ENCODE assay signal across 10 mouse cellular contexts in the genomic region with DNA sequence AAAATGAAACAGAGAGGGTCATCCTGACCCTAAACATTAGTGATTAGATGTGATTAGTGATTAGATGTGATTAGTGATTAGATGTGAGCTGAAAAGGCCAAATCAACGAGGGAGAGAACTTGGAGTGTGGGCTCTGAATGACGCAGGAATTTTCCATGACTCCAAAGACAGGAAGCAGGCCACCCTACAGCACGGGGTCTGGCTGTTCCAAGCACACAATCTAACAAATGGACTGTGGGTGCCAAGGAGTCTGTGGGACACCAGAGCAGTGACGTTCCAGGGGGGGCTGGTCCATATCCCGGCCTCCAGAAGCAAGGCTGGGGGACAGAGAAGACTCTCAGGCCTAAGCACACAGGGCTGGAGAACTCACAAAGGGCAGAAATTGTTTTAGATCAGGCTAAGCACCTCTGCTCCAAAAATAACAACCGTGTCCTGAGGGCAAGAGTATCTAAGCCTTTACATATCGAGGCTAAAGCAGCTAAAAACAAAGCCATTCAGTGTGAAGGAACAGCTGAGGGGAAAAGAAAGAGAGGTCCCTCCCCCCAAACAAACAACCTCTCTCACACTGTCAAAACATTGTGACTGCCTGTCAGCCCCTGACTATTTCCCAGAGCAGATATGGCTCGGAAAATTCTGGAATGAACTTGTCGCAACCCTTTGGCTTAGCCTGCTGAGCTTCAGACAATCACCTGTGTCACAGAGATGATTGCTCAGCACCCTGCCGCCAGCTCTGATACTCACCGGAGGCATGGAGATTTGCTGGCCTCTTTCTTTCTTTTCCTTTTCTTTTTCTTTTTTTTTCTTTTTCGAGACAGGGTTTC. TPM values are rescaled to one million over a fixed set of nuclear protein-coding genes. Genes with fewer than 3 reads are reported as not detected.
DNase-seq lines count a peak whose midpoint lies in the region; ATAC-seq and TF ChIP-seq lines count a peak whose summit lies in the region.
"Had no signal": no experiment of that assay in that cellular context is flagged by ENCODE, and none has a peak within 500 bp of the region (broad histone marks: within the 10 kb centered on the region; RNA-seq: fewer than 3 reads in every experiment).

No protein-coding gene starts in this region.

- ATAC-seq in forebrain, embryonic 16.5 days, result 0 out of 2 replicates have a peak, but pooled peaks have one; percentile 45
- ATAC-seq in forebrain, embryonic 12.5 days (ENCODE audit: low FRiP score), result no peak
- peak; percentile 75 for ATAC-seq in heart, embryonic 15.5 days (replicated peaks; ENCODE audit: insufficient number of reproducible peaks, insufficient read depth, low FRiP score, low read depth)
- peak; percentile 69; the same call in 1 of the 2 replicates for ATAC-seq in lung, embryonic 16.5 days (ENCODE audit: low read depth)

- H3K9ac ChIP-seq in forebrain, embryonic 16.5 days (replicated peaks; ENCODE audit: low read depth, low read length), result no peak overlapping the region
- no peak overlapping the region for H3K9ac ChIP-seq in forebrain, embryonic 12.5 days
- H3K9ac ChIP-seq in heart, embryonic 15.5 days, result no peak overlapping the region
- no peak overlapping the region for H3K9ac ChIP-seq in lung, embryonic 16.5 days (ENCODE audit: low read length)
- H3K9ac ChIP-seq: embryonic facial prominence, embryonic 13.5 days; limb, embryonic 13.5 days had no signal

- no peak overlapping the region for H3K4me3 ChIP-seq in forebrain, embryonic 16.5 days (replicated peaks; ENCODE audit: low read length)
- no peak overlapping the region for H3K4me3 ChIP-seq in forebrain, embryonic 12.5 days (replicated peaks)
- no peak overlapping the region for H3K4me3 ChIP-seq in heart, embryonic 15.5 days
- no peak overlapping the region for H3K4me3 ChIP-seq in lung, embryonic 16.5 days (ENCODE audit: low read length)
- H3K4me3 ChIP-seq: embryonic facial prominence, embryonic 13.5 days; limb, embryonic 13.5 days had no signal

- H3K9me3 ChIP-seq in forebrain, embryonic 16.5 days (ENCODE audit: control insufficient read depth, low read length), result no peaks in the 10 kb centered on the region
- no peaks in the 10 kb centered on the region for H3K9me3 ChIP-seq in forebrain, embryonic 12.5 days
- no peaks in the 10 kb centered on the region for H3K9me3 ChIP-seq in heart, embryonic 15.5 days (replicated peaks)
- no peaks in the 10 kb centered on the region; the same call in 1 of the 2 replicates for H3K9me3 ChIP-seq in lung, embryonic 16.5 days (ENCODE audit: control insufficient read depth, low read length)
- H3K9me3 ChIP-seq: embryonic facial prominence, embryonic 13.5 days; limb, embryonic 13.5 days had no signal

- no peak for TF ChIP-seq POLR2A in brain, embryonic 14.5 days (IDR thresholded peaks at IDR 0.05; ENCODE audit: borderline replicate concordance, extremely low read depth, insufficient read depth, insufficient read length, poor library complexity, severe bottlenecking)

- TF ChIP-seq CTCF in brain, embryonic 14.5 days (IDR thresholded peaks at IDR 0.05; ENCODE audit: borderline replicate concordance, extremely low read depth, insufficient read depth, insufficient read length), result no peak

- H3K27me3 ChIP-seq in forebrain, embryonic 16.5 days (replicated peaks; ENCODE audit: control insufficient read depth, insufficient read depth, low read length), result no peaks in the 10 kb centered on the region
- H3K27me3 ChIP-seq in forebrain, embryonic 12.5 days, result peaks cover 6% of the 10 kb centered on the region; the same call in 1 of the 2 replicates
- no peaks in the 10 kb centered on the region for H3K27me3 ChIP-seq in heart, embryonic 15.5 days
- no peaks in the 10 kb centered on the region for H3K27me3 ChIP-seq in lung, embryonic 16.5 days (ENCODE audit: control insufficient read depth, insufficient read depth, low read depth, low read length)
- H3K27me3 ChIP-seq: embryonic facial prominence, embryonic 13.5 days; limb, embryonic 13.5 days had no signal

- no peaks in the 10 kb centered on the region for H3K36me3 ChIP-seq in forebrain, embryonic 16.5 days (ENCODE audit: control insufficient read depth, insufficient read depth)
- H3K36me3 ChIP-seq in forebrain, embryonic 12.5 days (replicated peaks), result no peaks in the 10 kb centered on the region
- H3K36me3 ChIP-seq in heart, embryonic 15.5 days, result no peaks in the 10 kb centered on the region
- H3K36me3 ChIP-seq in lung, embryonic 16.5 days (ENCODE audit: control insufficient read depth, insufficient read depth, low read length), result no peaks in the 10 kb centered on the region
- H3K36me3 ChIP-seq: embryonic facial prominence, embryonic 13.5 days; limb, embryonic 13.5 days had no signal

- no peaks in the 10 kb centered on the region for H3K4me1 ChIP-seq in forebrain, embryonic 16.5 days (replicated peaks; ENCODE audit: control insufficient read depth, insufficient read depth, low read length)
- peaks cover 6% of the 10 kb centered on the region; the same call in 1 of the 2 replicates for H3K4me1 ChIP-seq in forebrain, embryonic 12.5 days
- H3K4me1 ChIP-seq in heart, embryonic 15.5 days (replicated peaks), result peaks cover 8% of the 10 kb centered on the region
- H3K4me1 ChIP-seq in lung, embryonic 16.5 days (replicated peaks; ENCODE audit: control insufficient read depth, insufficient read depth, low read length), result no peaks in the 10 kb centered on the region

- 23% methylated on average over 12 of the region's 12 CpGs for WGBS in forebrain, embryonic 16.5 days
- WGBS in forebrain, embryonic 12.5 days, result 38% methylated on average over 12 of the region's 12 CpGs
- 28% methylated on average over 12 of the region's 12 CpGs for WGBS in heart, embryonic 15.5 days
- 56% methylated on average over 12 of the region's 12 CpGs for WGBS in lung, embryonic 16.5 days

- H3K4me2 ChIP-seq in forebrain, embryonic 16.5 days (ENCODE audit: low read length), result no peak overlapping the region
- H3K4me2 ChIP-seq in forebrain, embryonic 12.5 days, result no peak overlapping the region
- H3K4me2 ChIP-seq in heart, embryonic 15.5 days, result no peak overlapping the region
- no peak overlapping the region for H3K4me2 ChIP-seq in lung, embryonic 16.5 days (ENCODE audit: low read depth, low read length)
- H3K4me2 ChIP-seq: embryonic facial prominence, embryonic 13.5 days; limb, embryonic 13.5 days had no signal

- peak; percentile 53 for DNase-seq in brain, embryonic 14.5 days (ENCODE audit: low read depth)
- no peak for DNase-seq in MN1 (ENCODE audit: low spot score)
- no peak for DNase-seq in adrenal gland, postnatal 10 days
- DNase-seq in ovary, postnatal 10 days (ENCODE audit: low spot score), result no peak

- no peak overlapping the region for H3K27ac ChIP-seq in forebrain, embryonic 16.5 days (ENCODE audit: low read length)
- no peak overlapping the region for H3K27ac ChIP-seq in forebrain, embryonic 12.5 days
- peak overlapping the region; percentile 62 for H3K27ac ChIP-seq in heart, embryonic 15.5 days
- H3K27ac ChIP-seq in lung, embryonic 16.5 days (ENCODE audit: low read length), result no peak overlapping the region
- H3K27ac ChIP-seq: embryonic facial prominence, embryonic 13.5 days; limb, embryonic 13.5 days had no signal

RNA-seq across cellular contexts. Expression of gene Rnf7, which starts 27.4 kb away (rescaled TPM):
- polyA plus RNA-seq in forebrain, embryonic 16.5 days (2015; fragmentation: Nextera tagmentation; extraction: Ambion mirVana), result 179 TPM in 2 replicates
- polyA plus RNA-seq in forebrain, embryonic 12.5 days (2016; fragmentation: Nextera tagmentation; extraction: Ambion mirVana), result 231 and 238 TPM in 2 replicates
- polyA plus RNA-seq in brain, embryonic 14.5 days (2012; rRNA removed), result 215 and 233 TPM in 2 replicates
- 170 and 186 TPM in 2 replicates for polyA plus RNA-seq in heart, embryonic 15.5 days (2015; fragmentation: Nextera tagmentation; extraction: Ambion mirVana)
- polyA plus RNA-seq in lung, embryonic 16.5 days (2015; fragmentation: Nextera tagmentation; extraction: Ambion mirVana), result 189 and 195 TPM in 2 replicates
- total RNA-seq in adrenal gland, postnatal 10 days (2021), result 10 to 100 TPM; 72.7 to 86.6 TPM
